Mouse (Mus musculus): ENCODE data around the gene L3mbtl2. TPM values are rescaled to one million over a fixed set of nuclear protein-coding genes. Genes with fewer than 3 reads are reported as not detected.
"Not testable (repeated sequence)": the region's sequence is repeated elsewhere in the genome, so short reads cannot be mapped to it uniquely, and the experiment has no call there.

The L3mbtl2 gene
- polyA plus RNA-seq, 1 experiment = 20.0 TPM

GRCm38 (mm10) chr15:81697175-81697574, 33.5 kb downstream of the L3mbtl2 start, which contains the start of gene Chadl:
TSS of gene Chadl (minus strand) at chr15:81697287.
- Histone ChIP-seq H3K4me3 (no peak within 1 kb of the TSS), H3K27me3 (ENCODE audit: control insufficient read depth, insufficient read depth, insufficient read length) (peaks cover 22% of the 10 kb centered on the region), H3ac (ENCODE audit: control insufficient read depth, insufficient read length) (no peak within 1 kb of the TSS), H3K4me2 (ENCODE audit: low read depth) (no peak within 1 kb of the TSS), H3K79me2 (ENCODE audit: control insufficient read depth, insufficient read depth) (no peaks in the 10 kb centered on the region), H3K36me3 (ENCODE audit: control insufficient read depth, insufficient read depth) (no peaks in the 10 kb centered on the region)
- TF ChIP-seq POLR2A (IDR thresholded peaks at IDR 0.05; ENCODE audit: insufficient read length, low read depth) = no peak
- TF ChIP-seq E2F4 (IDR thresholded peaks at IDR 0.05; ENCODE audit: insufficient read depth) = no peak
- no peak for TF ChIP-seq MYOD1 (IDR thresholded peaks at IDR 0.05; ENCODE audit: control insufficient read depth in 1 of 3, insufficient read length in 2 of 3, low read depth in 2 of 3)
- TF ChIP-seq MAX (IDR thresholded peaks at IDR 0.05; ENCODE audit: low read depth) = no peak
- TF ChIP-seq CEBPB (IDR thresholded peaks at IDR 0.05; ENCODE audit: insufficient read depth, poor library complexity, severe bottlenecking) = no peak
- TF ChIP-seq POLR2AphosphoS2 (IDR thresholded peaks at IDR 0.05; ENCODE audit: insufficient read length, low read depth) = no peak
- TF ChIP-seq SRF (IDR thresholded peaks at IDR 0.05; ENCODE audit: control insufficient read depth, insufficient read length, low read depth) = no peak

- H3ac ChIP-seq (ENCODE audit: control insufficient read depth, insufficient read length) = no peak overlapping the region
Measured at GRCm38 (mm10) chr15:81697847-81698246, 34.2 kb downstream of the L3mbtl2 start.

GRCm38 (mm10) chr15:81698532-81698931, 34.8 kb downstream of the L3mbtl2 start:
- Histone ChIP-seq H3K79me2 (ENCODE audit: control insufficient read depth, insufficient read depth) (no peaks in the 10 kb centered on the region), H3K4me3 (no peak overlapping the region), H3ac (ENCODE audit: control insufficient read depth, insufficient read length) (no peak overlapping the region), H3K4me2 (ENCODE audit: low read depth) (no peak overlapping the region), H3K27me3 (ENCODE audit: control insufficient read depth, insufficient read depth, insufficient read length) (peaks cover 12% of the 10 kb centered on the region), H3K36me3 (ENCODE audit: control insufficient read depth, insufficient read depth) (peaks cover 6% of the 10 kb centered on the region)
- TF ChIP-seq CEBPB (IDR thresholded peaks at IDR 0.05; ENCODE audit: insufficient read depth, poor library complexity, severe bottlenecking) (peak; percentile 57), POLR2A (IDR thresholded peaks at IDR 0.05; ENCODE audit: insufficient read length, low read depth) (no peak), TCF12 (IDR thresholded peaks at IDR 0.05; ENCODE audit: insufficient read depth, poor library complexity, severe bottlenecking) (no peak), TCF3 (IDR thresholded peaks at IDR 0.05; ENCODE audit: insufficient read length, low read depth) (no peak)

More at GRCm38 (mm10) chr15:81697847-81698246, 34.2 kb downstream of the L3mbtl2 start:
- Histone ChIP-seq H3K79me2 (ENCODE audit: control insufficient read depth, insufficient read depth) (no peaks in the 10 kb centered on the region), H3K36me3 (ENCODE audit: control insufficient read depth, insufficient read depth) (no peaks in the 10 kb centered on the region), H3K27me3 (ENCODE audit: control insufficient read depth, insufficient read depth, insufficient read length) (peaks cover 15% of the 10 kb centered on the region), H3K4me3 (no peak overlapping the region), H3K4me2 (ENCODE audit: low read depth) (no peak overlapping the region)
- TF ChIP-seq POLR2AphosphoS2 (IDR thresholded peaks at IDR 0.05; ENCODE audit: insufficient read length, low read depth) (no peak), E2F4 (IDR thresholded peaks at IDR 0.05; ENCODE audit: insufficient read depth) (no peak), TCF3 (IDR thresholded peaks at IDR 0.05; ENCODE audit: insufficient read length, low read depth) (no peak), USF1 (IDR thresholded peaks at IDR 0.05; ENCODE audit: low read depth) (no peak)

GRCm38 (mm10) chr15:81700161-81700560, 36.5 kb downstream of the L3mbtl2 start:
- Histone ChIP-seq H3ac (ENCODE audit: control insufficient read depth, insufficient read length) (no peak overlapping the region), H3K27me3 (ENCODE audit: control insufficient read depth, insufficient read depth, insufficient read length) (no peaks in the 10 kb centered on the region), H3K79me2 (ENCODE audit: control insufficient read depth, insufficient read depth) (no peaks in the 10 kb centered on the region), H3K4me2 (ENCODE audit: low read depth) (no peak overlapping the region), H3K36me3 (ENCODE audit: control insufficient read depth, insufficient read depth) (peaks cover 19% of the 10 kb centered on the region), H3K4me3 (no peak overlapping the region)
- no peak for TF ChIP-seq TCF3 (IDR thresholded peaks at IDR 0.05; ENCODE audit: insufficient read length, low read depth)
- TF ChIP-seq POLR2AphosphoS2 (IDR thresholded peaks at IDR 0.05; ENCODE audit: insufficient read length, low read depth) = no peak
- no peak for TF ChIP-seq MAX (IDR thresholded peaks at IDR 0.05; ENCODE audit: low read depth)
- no peak for TF ChIP-seq MYOG (IDR thresholded peaks at IDR 0.05; ENCODE audit: control insufficient read depth in 1 of 3, insufficient read depth in 1 of 3, insufficient read length in 2 of 3, low read depth in 2 of 3)
- TF ChIP-seq SRF (IDR thresholded peaks at IDR 0.05; ENCODE audit: control insufficient read depth, insufficient read length, low read depth) = no peak
- no peak for TF ChIP-seq POLR2A (IDR thresholded peaks at IDR 0.05; ENCODE audit: insufficient read length, low read depth)

- H3K4me3 ChIP-seq = no peak overlapping the region
- no peaks in the 10 kb centered on the region for H3K27me3 ChIP-seq (ENCODE audit: control insufficient read depth, insufficient read depth, insufficient read length)
- TF ChIP-seq POLR2A (IDR thresholded peaks at IDR 0.05; ENCODE audit: insufficient read length, low read depth) (no peak), TCF3 (IDR thresholded peaks at IDR 0.05; ENCODE audit: insufficient read length, low read depth) (no peak), CEBPB (IDR thresholded peaks at IDR 0.05; ENCODE audit: insufficient read depth, poor library complexity, severe bottlenecking) (no peak), POLR2AphosphoS2 (IDR thresholded peaks at IDR 0.05; ENCODE audit: insufficient read length, low read depth) (no peak), REST (IDR thresholded peaks at IDR 0.05; ENCODE audit: insufficient read depth, insufficient read length) (no peak), MAX (IDR thresholded peaks at IDR 0.05; ENCODE audit: low read depth) (no peak), SRF (IDR thresholded peaks at IDR 0.05; ENCODE audit: control insufficient read depth, insufficient read length, low read depth) (no peak), E2F4 (IDR thresholded peaks at IDR 0.05; ENCODE audit: insufficient read depth) (no peak), MYOD1 (IDR thresholded peaks at IDR 0.05; ENCODE audit: control insufficient read depth in 1 of 3, insufficient read length in 2 of 3, low read depth in 2 of 3) (no peak), USF1 (IDR thresholded peaks at IDR 0.05; ENCODE audit: low read depth) (no peak), TCF12 (IDR thresholded peaks at IDR 0.05; ENCODE audit: insufficient read depth, poor library complexity, severe bottlenecking) (no peak), MYOG (IDR thresholded peaks at IDR 0.05; ENCODE audit: control insufficient read depth in 1 of 3, insufficient read depth in 1 of 3, insufficient read length in 2 of 3, low read depth in 2 of 3) (no peak)
- H3K36me3 ChIP-seq (ENCODE audit: control insufficient read depth, insufficient read depth) = peaks cover 23% of the 10 kb centered on the region
- no peak overlapping the region for H3ac ChIP-seq (ENCODE audit: control insufficient read depth, insufficient read length)
- H3K79me2 ChIP-seq (ENCODE audit: control insufficient read depth, insufficient read depth) = no peaks in the 10 kb centered on the region
- no peak overlapping the region for H3K4me2 ChIP-seq (ENCODE audit: low read depth)
Measured at GRCm38 (mm10) chr15:81700601-81701000, 36.9 kb downstream of the L3mbtl2 start.

GRCm38 (mm10) chr15:81701350-81701749, 37.7 kb downstream of the L3mbtl2 start:
- not testable (repeated sequence) for H3K27me3 ChIP-seq (ENCODE audit: control insufficient read depth, insufficient read depth, insufficient read length); H3K4me3 ChIP-seq; H3K79me2 ChIP-seq (ENCODE audit: control insufficient read depth, insufficient read depth); H3K4me2 ChIP-seq (ENCODE audit: low read depth); H3ac ChIP-seq (ENCODE audit: control insufficient read depth, insufficient read length)
- H3K36me3 ChIP-seq (ENCODE audit: control insufficient read depth, insufficient read depth) = peaks cover 31% of the 10 kb centered on the region

Data from myocyte (in vitro differentiated cells).